Mouse (Mus musculus): ENCODE measurements around the gene Moxd1. TPM values are rescaled to one million over a fixed set of nuclear protein-coding genes. Genes with fewer than 3 reads are reported as not detected.

The Moxd1 gene
- polyA plus RNA-seq (2017; shearing (Covaris generic)): not detected

- ATAC-seq: no peak
These were observed at the start of gene Moxd1 for GRCm38 (mm10) chr10:24223449-24224143. Gene Moxd1 (plus strand): TSS chr10:24223517.

DNA sequence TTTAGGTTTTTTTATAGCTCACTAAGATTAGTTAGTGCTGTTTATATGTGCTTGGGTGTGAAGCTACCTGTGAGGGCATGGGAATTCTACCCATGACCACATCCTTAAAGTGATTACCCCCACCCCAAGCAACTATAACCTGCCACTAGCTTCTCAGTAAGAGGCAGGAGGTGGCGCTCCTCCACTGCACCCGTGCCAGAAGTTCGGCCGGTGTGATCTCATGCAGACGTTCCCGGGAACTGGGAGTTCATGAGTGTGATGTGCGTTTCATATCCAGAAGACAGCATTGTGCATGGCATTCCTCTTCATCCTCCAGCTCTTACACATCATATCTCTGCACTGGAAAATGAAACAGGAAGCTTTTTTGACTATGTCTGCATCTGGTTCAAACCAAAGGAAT, 32.9 kb upstream of the Moxd1 start:
- ATAC-seq: no peak

GRCm38 (mm10) chr10:24191977-24192376, 31.3 kb upstream of the Moxd1 start:
- ATAC-seq: no peak

- no peak for ATAC-seq
These were observed 24.0 kb upstream of the Moxd1 start for GRCm38 (mm10) chr10:24199303-24199702.

GRCm38 (mm10) chr10:24200099-24200498, 23.2 kb upstream of the Moxd1 start:
- ATAC-seq: no peak

- no peak for ATAC-seq
These were observed 13.2 kb upstream of the Moxd1 start for GRCm38 (mm10) chr10:24210075-24210474.

- no peak for ATAC-seq
These were observed 10.0 kb upstream of the Moxd1 start for GRCm38 (mm10) chr10:24213297-24213696.

DNA sequence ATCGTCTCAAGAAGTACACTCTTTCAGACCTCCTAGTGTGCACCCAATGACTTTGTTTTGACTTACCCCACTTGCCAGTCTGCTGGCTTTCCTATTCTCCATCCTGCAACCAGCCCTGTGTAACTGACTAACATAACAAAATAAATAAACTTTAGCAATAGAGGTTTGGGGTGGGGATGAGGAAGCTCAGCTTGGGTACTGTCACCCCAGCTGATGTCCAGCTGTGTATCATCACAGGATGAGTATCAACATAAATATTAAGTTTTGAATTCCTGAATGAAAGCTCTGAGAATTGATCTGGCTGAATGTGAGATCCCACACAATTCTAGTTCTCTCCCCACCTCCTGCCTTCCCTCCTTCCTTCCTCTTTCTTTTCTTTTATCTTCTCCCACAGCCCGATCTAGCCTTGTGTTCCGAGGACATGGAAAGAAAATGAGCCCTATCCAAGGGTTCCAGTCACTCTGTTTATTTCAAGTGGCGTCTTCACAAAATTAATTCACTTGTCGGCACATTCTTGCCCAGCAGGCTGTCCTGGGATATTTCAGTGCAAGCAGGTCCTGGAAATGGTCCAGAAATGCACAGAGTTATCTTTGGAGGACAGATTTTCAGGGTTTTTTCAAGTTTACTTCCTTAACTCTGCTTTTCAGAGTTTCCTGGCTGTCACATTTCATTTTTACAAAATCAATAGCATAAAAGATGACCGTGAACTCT, 5.6 kb upstream of the Moxd1 start:
- ATAC-seq: no peak

GRCm38 (mm10) chr10:24220931-24221330, 2.4 kb upstream of the Moxd1 start:
- no peak for ATAC-seq

- no peak for ATAC-seq
These were observed 406 bp upstream of the Moxd1 start for GRCm38 (mm10) chr10:24222911-24223310.

DNA sequence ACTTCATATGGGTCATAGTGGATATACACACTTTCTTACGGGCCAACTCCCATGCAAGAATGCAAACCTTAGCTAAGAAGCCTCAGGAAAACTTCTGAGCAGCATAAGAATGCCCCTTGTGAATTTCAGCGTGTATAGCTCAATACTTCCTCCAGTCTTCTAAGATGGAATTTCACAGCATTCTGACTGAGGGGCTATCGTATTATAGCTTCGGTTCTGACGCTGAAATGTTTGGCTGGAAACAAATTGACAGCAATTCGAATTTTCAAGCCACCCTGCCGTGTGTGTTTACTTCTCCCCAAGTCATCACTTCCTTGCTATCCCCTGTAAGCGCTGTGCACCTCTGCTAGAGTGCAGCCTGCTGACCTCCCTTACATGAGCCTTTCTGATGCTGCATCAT, 1.3 kb downstream of the Moxd1 start:
- ATAC-seq: no peak

DNA sequence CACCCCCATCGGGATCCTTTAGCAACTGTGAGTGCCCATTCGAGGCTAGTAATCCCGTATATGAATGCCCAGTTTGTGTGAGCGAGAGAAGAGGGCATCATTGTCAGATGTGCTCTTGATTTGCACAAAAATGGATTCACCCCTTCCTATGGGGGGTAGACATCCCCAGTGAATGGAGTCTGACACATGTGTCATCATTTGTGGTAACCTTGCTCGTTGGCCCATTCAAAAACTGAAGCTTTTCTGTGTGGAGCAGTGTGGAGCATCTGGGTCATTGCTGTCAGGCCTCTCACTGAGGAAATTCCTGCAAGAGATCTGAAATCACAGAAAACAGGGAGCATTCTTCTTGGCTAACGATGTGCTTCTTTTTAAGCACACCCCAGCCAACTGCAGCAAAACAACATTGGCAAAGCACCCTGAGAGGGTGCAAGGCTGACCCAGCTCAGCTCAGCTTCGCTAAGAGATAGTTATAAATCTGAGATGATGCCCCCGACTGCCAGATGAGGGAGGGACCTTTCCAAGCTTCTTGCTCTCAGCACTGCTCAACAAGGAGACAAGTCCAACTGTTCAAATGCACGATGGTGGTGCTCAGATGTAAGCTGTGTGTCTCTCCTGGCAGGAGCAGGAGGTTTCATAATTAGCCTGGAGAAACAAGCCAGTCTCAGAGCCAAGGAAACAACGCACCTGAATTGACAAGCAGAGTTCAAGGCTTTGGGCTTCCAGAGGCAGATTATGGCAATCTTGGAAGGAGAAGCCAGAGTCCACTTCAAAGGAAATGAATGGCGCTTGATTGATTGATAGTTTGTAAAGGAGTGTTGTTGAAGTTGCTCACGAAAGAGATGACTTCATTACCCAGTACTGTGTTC, 5.2 kb downstream of the Moxd1 start:
- no peak for ATAC-seq

- no peak for ATAC-seq
These were observed 9.0 kb downstream of the Moxd1 start for GRCm38 (mm10) chr10:24232281-24232680.

DNA sequence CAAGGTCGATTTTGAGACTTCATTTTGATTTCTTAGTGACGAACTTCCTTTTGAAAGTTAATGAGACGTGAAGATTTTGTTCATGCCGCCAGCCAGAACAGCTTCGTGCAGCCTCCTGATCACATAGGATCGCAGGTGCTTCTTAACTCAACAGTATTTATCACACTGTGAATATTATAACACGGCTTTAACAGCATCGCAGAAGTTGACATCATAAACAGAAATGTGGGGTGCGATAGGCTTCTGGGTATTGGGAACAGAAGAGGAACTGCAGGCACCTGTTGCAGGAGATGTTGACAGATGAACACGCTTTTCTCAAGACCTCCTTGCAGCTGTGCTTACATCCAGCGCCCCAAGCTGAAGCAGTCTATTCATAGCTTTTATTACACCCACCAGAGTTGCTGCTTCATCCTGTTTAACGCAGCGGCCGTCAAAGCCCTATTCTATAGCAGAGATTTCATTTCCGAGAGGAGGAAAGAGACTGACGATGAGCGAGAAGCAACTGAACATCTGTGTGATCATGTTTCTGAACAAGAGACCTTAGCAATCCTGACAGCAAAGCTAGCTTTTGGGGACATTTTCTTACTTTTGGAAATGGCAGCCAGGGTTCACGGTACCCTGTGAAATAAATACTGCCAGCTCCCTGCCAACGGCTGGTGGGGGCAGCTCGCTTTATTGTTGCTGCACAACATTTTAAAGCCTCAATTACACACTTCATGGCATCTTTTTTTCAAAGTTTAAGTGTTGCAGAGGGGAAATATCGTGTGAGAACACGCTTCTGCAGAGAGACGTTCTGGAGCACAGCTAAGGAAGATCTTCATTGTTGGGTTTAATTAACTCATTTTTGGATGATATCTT, 12.3 kb downstream of the Moxd1 start:
- ATAC-seq: no peak

GRCm38 (mm10) chr10:24246815-24247214, 23.5 kb downstream of the Moxd1 start:
- no peak for ATAC-seq

DNA sequence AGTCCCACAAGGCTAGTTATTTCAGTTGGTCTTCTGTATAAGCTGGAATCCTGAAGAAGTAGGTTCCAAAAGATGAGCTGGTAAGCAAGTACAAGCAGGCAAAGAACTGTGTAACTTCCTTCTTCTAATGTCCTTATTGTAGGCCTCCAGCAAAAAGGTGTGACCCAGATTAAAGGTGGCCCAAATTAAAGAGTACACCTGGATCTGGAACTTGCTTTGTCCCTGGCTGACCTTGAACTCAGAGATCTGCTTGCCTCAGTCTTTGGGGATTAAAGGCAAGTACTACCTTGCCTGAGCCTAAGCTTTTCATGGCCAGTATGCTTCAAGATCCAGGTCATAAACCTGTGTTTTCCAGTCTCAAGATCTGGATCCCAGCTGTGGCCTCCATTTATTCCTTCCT, 24.8 kb downstream of the Moxd1 start:
- ATAC-seq: no peak

GRCm38 (mm10) chr10:24251631-24252030, 28.3 kb downstream of the Moxd1 start:
- no peak for ATAC-seq

DNA sequence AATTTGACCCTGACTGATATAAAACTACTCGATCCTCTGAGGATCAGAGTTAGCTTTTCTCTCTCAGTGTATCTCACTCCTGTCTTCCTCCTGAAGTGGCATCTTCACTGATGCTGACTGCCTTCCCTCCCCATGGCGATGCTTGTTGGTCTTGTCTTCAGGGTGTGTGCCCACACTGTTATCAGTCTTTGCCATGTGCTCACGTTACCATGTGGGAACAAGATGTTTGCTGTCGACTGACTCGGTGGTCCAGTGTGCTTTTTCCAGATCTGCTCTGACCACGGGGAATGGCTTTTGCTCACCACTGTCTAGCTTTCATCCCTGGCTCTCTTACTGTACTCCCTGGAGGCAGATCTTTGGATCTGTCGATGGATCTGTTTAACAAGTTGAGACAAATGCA, 34.8 kb downstream of the Moxd1 start:
- no peak for ATAC-seq

GRCm38 (mm10) chr10:24258885-24259284, 35.6 kb downstream of the Moxd1 start:
- ATAC-seq: no peak

DNA sequence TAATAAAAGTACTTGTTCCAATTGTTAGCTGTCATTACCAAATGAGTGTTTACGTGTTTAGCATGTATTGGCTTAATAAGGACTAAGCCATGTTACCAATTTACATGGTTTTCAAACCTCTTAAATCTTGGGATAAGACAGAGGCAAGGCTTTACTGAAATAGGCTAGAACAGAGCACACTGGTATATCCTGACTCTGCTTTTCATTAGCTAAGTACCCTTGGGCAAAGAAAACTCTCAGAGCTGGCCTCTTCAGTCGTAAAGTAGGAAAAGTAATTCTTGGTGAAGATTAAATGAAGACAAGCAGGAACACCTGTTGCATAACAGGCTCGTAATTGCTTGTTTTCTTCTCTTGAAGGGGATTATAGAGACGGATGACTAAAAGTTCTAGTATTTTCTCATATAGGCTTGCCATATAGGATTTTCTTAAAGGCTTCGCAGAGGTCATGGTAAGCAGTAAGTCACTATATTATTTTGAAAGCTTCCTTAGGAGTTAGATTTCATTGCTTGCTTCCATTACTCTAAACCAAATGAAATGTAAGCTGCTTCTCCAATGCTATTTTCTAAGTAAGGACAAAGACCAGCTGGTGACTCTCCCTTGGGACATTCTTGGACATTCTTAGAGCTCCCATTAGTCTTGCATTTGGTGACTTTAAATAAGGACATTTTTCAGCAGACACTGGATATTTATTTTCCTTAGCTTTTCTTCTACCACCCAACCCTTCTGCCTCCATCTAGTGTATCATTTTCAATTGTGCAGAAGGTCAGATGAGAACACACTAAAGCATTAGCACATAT, 36.7 kb downstream of the Moxd1 start:
- ATAC-seq: no peak

DNA sequence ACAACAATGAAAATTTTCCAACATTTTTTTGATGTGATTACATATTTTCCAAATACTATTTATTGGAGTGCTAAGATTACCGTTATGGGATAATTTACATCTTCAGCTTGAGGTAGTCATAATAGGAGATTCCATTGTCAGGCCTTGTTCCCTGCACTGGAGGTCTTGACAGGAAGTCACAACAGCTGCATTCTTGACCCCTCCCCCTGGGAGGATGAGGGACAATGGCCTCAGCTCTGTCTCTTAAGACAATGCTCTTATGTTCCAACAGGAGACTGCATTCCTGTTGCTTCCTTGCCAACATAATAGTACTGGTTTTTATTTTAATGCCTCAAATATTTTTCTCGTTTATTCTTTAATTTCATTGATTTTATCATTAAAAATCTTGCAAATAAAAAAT, 44.2 kb downstream of the Moxd1 start:
- ATAC-seq: no peak

Data from activated CD4-positive, CD25-positive, alpha-beta regulatory T cell, adult 4 months (primary cell).